Mouse (Mus musculus) erythroblast, embryonic 14.5 days (primary cell): ENCODE measurements around the gene Pced1b.

ENCODE experiments used
- GATA1 ChIP-seq: IDR thresholded peaks from 2 replicates; pipeline ENCODE4 v1.6.1; 2012; ENCODE audit warnings: low read length, inconsistent platforms, mixed read lengths
- TAL1 ChIP-seq: IDR thresholded peaks from 3 replicates; pipeline ENCODE4 v1.6.1; 2012; ENCODE audit warnings: low read length, inconsistent platforms, mixed read lengths

DNA sequence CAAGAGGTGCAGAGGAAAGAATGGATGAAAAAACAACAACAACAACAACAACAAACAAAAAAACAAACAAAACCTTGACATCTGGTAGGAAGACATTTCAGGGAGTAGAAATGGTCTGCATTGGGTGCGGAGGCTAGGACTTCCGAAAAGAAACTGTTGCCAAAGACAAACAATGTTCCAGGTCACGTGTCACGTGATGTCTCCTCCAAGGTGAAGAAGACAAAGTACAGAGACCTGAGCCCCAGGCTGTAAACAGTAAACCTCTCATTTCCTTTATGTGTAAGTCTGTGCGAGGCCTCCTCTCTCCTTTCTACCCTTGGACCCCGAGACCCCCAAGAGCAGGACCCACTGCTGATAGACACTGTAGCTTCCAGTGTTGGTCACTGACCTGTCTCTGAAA lies 184.6 kb downstream of the Pced1b start:
- TF ChIP-seq GATA1 (no peak), TAL1 (no peak)
